Mouse (Mus musculus) lung, embryonic 14.5 days (tissue): ENCODE data around the gene Cars. TPM values are rescaled to one million over a fixed set of nuclear protein-coding genes. Genes with fewer than 3 reads are reported as not detected.

Source experiments
- ATAC-seq: fragments of 200-750 bp; cut with Nextera tagmentation; 2 replicates; pipeline ENCODE4 v1.8.0; 2017; ENCODE audit warnings: mild to moderate bottlenecking, moderate TSS enrichment, moderate library complexity; ENCODE audit not compliant: insufficient read depth
- DNase-seq: peaks from one replicate; pipeline ENCODE4 v3.0.0-alpha.2; 2015
- H3K27ac ChIP-seq: fragments of 300-500 bp; sonication (generic); 2 replicates; pipeline ENCODE4 v1.5.1; 2014; ENCODE audit warnings: low read depth, mild to moderate bottlenecking, moderate library complexity
- H3K27me3 ChIP-seq: fragments of 300-500 bp; sonication (generic); 2 replicates; pipeline ENCODE4 v1.6.1; 2014; ENCODE audit warnings: low read length, control low read depth; ENCODE audit not compliant: insufficient read depth
- H3K36me3 ChIP-seq: fragments of 300-500 bp; sonication (generic); 2 replicates; pipeline ENCODE4 v1.6.1; 2014; ENCODE audit warnings: control low read depth; ENCODE audit not compliant: insufficient read depth
- H3K4me1 ChIP-seq: fragments of 300-500 bp; sonication (generic); 2 replicates; pipeline ENCODE4 v1.6.1; 2014; ENCODE audit warnings: antibody characterized with exemption, control low read depth; ENCODE audit not compliant: insufficient read depth
- H3K4me2 ChIP-seq: fragments of 300-500 bp; sonication (generic); 2 replicates; pipeline ENCODE4 v1.6.1; 2014; ENCODE audit warnings: mild to moderate bottlenecking
- H3K4me3 ChIP-seq: fragments of 300-500 bp; sonication (generic); 2 replicates; pipeline ENCODE4 v1.5.1; 2014; ENCODE audit warnings: low read depth, low read length
- H3K9ac ChIP-seq: fragments of 300-500 bp; sonication (generic); 2 replicates; pipeline ENCODE4 v1.6.1; 2014
- H3K9me3 ChIP-seq: fragments of 300-500 bp; sonication (generic); 2 replicates; pipeline ENCODE4 v1.6.1; 2016; ENCODE audit warnings: low read depth, low read length, control low read depth
- CTCF ChIP-seq: IDR thresholded peaks from 2 replicates; pipeline ENCODE4 v1.5.1; 2016; ENCODE audit warnings: antibody characterized with exemption, low read depth
- WGBS: fragments of 180-500 bp; shearing (Covaris S2); extraction: QIAGEN DNeasy Blood & Tissue Kit; methylation state at CpG from one replicate; pipeline ENCODE4 v1.1.7; 2014; 5-methylcytosine and 5-hydroxymethylcytosine counted together
- polyA plus RNA-seq: library from polyadenylated mRNA; unstranded; fragments of >200 nt; fragmentation: Nextera tagmentation; extraction: Ambion mirVana; gene quantifications from 2 replicates; pipeline ENCODE4 v1.2.1, GENCODE M21; 2014

The Cars gene
- polyA plus RNA-seq, 1 experiment from 2014 or later, result 59.8 TPM

- 72% methylated on average over 3 of the region's 3 CpGs for WGBS
- Histone ChIP-seq H3K4me1 (no peaks in the 10 kb centered on the region), H3K27me3 (no peaks in the 10 kb centered on the region), H3K36me3 (no peaks in the 10 kb centered on the region), H3K27ac (no peak overlapping the region), H3K4me2 (no peak overlapping the region), H3K4me3 (no peak overlapping the region), H3K9ac (no peak overlapping the region), H3K9me3 (peaks cover 3% of the 10 kb centered on the region; the same call in 1 of the 2 replicates)
- TF ChIP-seq CTCF, result no peak
- no peak for ATAC-seq
- no peak for DNase-seq
Observed at GRCm38 (mm10) chr7:143605321-143605720, 5.4 kb upstream of the Cars start.

- no peak overlapping the region for H3K9ac ChIP-seq
- H3K4me2 ChIP-seq, result no peak overlapping the region
- no peak for DNase-seq
- WGBS, result 41% methylated on average over 2 of the region's 2 CpGs
- TF ChIP-seq CTCF, result no peak
- H3K36me3 ChIP-seq, result no peaks in the 10 kb centered on the region
- no peak overlapping the region for H3K27ac ChIP-seq
- H3K9me3 ChIP-seq, result peaks cover 3% of the 10 kb centered on the region; the same call in 1 of the 2 replicates
- ATAC-seq, result no peak
- no peaks in the 10 kb centered on the region for H3K27me3 ChIP-seq
- no peak overlapping the region for H3K4me3 ChIP-seq
- H3K4me1 ChIP-seq, result no peaks in the 10 kb centered on the region
Observed at GRCm38 (mm10) chr7:143604889-143605288, 5.0 kb upstream of the Cars start.

DNA sequence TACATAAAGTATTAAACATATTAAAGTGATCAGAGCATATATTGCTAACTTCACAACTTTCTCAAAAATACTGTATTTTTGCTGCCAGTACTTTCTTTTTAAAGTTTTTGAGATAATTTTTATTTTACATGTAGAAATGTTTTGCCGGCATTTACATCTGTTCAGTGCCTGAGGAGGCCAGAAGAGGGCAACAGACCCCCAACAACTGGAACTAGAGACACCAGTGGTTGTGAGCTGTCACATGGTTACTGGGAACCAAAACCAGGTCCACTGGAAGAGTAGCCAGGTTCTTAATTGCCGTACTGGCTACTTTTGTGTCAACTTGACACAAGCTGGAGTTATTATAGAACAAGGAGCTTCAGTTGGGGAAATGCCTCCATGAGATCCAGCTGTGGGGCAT is 1.8 kb upstream of the Cars start:
- peak; percentile 17 for DNase-seq
- H3K36me3 ChIP-seq, result peaks cover 4% of the 10 kb centered on the region; the same call in 1 of the 2 replicates
- no peak overlapping the region for H3K4me2 ChIP-seq
- H3K4me1 ChIP-seq, result peaks cover 8% of the 10 kb centered on the region
- no peaks in the 10 kb centered on the region for H3K27me3 ChIP-seq
- ATAC-seq, result no peak
- peak; percentile 28; the same call in 1 of the 2 replicates for TF ChIP-seq CTCF
- H3K9me3 ChIP-seq, result peaks cover 3% of the 10 kb centered on the region; the same call in 1 of the 2 replicates
- no peak overlapping the region for H3K4me3 ChIP-seq
- no peak overlapping the region for H3K9ac ChIP-seq
- H3K27ac ChIP-seq, result no peak overlapping the region
- WGBS, result 74% methylated on average over 2 of the region's 2 CpGs

GRCm38 (mm10) chr7:143600231-143600740 is 396 bp upstream of the Cars start:
- TF ChIP-seq CTCF, result no peak
- no peak overlapping the region for H3K9ac ChIP-seq
- peak overlapping the region; percentile 93 for H3K4me3 ChIP-seq
- no peak for DNase-seq
- H3K27me3 ChIP-seq, result no peaks in the 10 kb centered on the region
- H3K36me3 ChIP-seq, result peaks cover 12% of the 10 kb centered on the region
- H3K4me2 ChIP-seq, result peak overlapping the region; percentile 95
- H3K9me3 ChIP-seq, result no peaks in the 10 kb centered on the region
- peaks cover 8% of the 10 kb centered on the region for H3K4me1 ChIP-seq
- ATAC-seq, result no peak
- WGBS, result 6% methylated on average over 15 of the region's 15 CpGs
- H3K27ac ChIP-seq, result no peak overlapping the region

GRCm38 (mm10) chr7:143594865-143595264 is 5.0 kb downstream of the Cars start:
- Histone ChIP-seq H3K27me3 (no peaks in the 10 kb centered on the region), H3K4me3 (no peak overlapping the region), H3K27ac (no peak overlapping the region), H3K9me3 (no peaks in the 10 kb centered on the region), H3K4me1 (peaks cover 8% of the 10 kb centered on the region), H3K9ac (no peak overlapping the region), H3K4me2 (no peak overlapping the region), H3K36me3 (peaks cover 47% of the 10 kb centered on the region)
- DNase-seq, result no peak
- no peak for TF ChIP-seq CTCF
- no peak for ATAC-seq
- WGBS, result 71% methylated on average over 5 of the region's 5 CpGs

DNA sequence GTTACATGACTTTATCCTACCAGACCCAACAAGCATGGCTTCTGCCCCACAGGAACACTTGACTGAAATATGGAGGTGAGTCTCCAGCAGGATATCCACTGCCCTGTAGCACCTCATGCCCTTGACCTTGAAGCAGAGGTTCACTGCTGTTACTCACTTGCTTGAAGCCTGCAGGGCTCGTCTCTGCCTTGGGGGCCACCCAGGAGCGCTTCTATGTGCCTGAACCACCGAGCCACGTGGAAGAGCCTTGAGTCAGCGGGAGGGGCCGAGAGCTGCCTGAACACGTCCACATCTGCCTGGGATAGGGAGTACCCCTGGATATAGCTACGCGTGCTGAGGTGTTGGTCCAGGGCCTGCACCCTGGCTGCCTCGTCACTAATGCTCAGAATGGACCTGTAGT is 7.6 kb downstream of the Cars start:
- DNase-seq (no peak), ATAC-seq (no peak)
- Histone ChIP-seq H3K9me3 (no peaks in the 10 kb centered on the region), H3K9ac (no peak overlapping the region), H3K4me3 (no peak overlapping the region), H3K36me3 (peaks cover 69% of the 10 kb centered on the region), H3K27me3 (no peaks in the 10 kb centered on the region), H3K27ac (no peak overlapping the region), H3K4me2 (no peak overlapping the region), H3K4me1 (no peaks in the 10 kb centered on the region)
- 90% methylated on average over 10 of the region's 10 CpGs for WGBS
- no peak for TF ChIP-seq CTCF

GRCm38 (mm10) chr7:143588006-143588405 is 11.9 kb downstream of the Cars start:
- Histone ChIP-seq H3K4me3 (no peak overlapping the region), H3K9ac (no peak overlapping the region), H3K36me3 (peaks cover 87% of the 10 kb centered on the region), H3K4me2 (no peak overlapping the region), H3K27ac (no peak overlapping the region), H3K27me3 (no peaks in the 10 kb centered on the region), H3K9me3 (no peaks in the 10 kb centered on the region), H3K4me1 (no peaks in the 10 kb centered on the region)
- 85% methylated on average over 4 of the region's 4 CpGs for WGBS
- no peak for TF ChIP-seq CTCF
- ATAC-seq, result no peak
- DNase-seq, result no peak
